Mouse (Mus musculus): ENCODE results near the gene Dnm3. TPM values are rescaled to one million over a fixed set of nuclear protein-coding genes. Genes with fewer than 3 reads are reported as not detected.

The Dnm3 gene
- total RNA-seq, 4 experiments from 2014 or later: 107 to 116 (median 111) TPM

DNA sequence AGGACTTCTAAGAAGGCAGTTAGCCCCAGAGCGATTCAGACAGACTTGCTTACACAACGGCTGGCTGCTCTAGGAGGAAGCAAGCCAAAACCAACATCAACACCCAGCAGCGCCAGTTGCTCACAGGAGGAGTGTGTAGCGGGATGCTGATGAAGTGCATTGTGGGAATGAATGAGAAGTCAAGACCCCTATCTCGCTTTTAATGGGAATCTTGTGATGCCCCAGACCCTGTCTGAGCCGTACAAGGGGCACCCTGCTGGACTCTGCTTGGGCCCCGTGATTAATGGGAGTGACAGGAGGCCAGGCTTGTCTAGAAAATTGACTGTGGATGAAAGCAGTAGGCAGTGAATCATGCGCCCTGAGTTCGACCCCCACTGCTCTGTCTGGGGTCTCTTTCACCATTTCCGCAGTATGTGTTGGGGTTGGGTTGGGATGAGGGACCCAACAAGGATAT lies 439.8 kb downstream of the Dnm3 start:
- DNase-seq (ENCODE audit: low spot score in 2 of 2): peak in 1 of 2 experiments; percentile 29

DNA sequence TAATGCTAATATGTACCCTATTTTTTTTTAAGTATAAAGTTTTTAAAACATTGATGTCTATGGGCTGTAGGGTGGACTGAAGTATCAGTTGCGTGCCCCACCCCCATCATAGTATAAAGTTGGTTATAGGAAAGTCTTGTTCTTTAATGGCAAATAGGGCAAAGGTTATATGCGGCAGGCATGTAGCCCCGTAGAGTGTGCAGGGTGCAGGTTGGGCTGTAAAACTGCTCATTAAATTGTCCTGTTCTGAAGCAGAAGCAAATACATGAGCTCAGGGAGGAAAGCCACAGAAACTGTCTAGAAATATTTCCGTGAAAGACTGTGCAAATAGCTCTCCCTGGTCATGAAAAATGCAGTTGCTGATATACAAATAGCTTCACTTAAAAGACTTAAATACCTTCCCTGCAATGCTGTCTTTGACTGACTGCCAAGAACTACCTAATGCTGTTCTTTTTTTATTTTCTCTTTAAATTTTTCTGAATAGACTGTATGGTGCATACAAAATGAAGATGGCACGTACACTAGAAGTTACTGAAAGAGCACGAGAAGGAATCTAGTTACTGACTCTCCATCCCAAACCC lies 440.6 kb downstream of the Dnm3 start:
- DNase-seq (ENCODE audit: low spot score in 2 of 2): no peak

DNA sequence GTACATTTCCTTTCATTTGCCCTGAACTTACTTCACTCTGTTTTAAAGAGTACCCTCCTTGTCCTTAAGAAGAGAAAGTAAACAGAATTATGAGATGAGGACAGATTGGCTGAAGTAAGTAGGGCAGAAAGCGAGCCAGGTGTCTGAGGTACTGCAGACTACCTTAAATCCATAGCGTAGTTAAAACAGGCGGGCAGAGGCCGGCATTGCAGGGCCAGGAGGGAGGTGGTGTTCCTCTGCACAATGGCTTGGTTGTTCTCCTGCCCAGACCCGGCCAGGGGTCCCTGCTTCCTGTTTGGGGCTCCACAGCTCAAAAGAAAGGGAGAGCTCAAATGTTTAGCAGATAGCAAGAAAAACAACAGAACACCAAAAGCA lies 441.4 kb downstream of the Dnm3 start:
- no peak for DNase-seq (ENCODE audit: low spot score in 2 of 2)

DNA sequence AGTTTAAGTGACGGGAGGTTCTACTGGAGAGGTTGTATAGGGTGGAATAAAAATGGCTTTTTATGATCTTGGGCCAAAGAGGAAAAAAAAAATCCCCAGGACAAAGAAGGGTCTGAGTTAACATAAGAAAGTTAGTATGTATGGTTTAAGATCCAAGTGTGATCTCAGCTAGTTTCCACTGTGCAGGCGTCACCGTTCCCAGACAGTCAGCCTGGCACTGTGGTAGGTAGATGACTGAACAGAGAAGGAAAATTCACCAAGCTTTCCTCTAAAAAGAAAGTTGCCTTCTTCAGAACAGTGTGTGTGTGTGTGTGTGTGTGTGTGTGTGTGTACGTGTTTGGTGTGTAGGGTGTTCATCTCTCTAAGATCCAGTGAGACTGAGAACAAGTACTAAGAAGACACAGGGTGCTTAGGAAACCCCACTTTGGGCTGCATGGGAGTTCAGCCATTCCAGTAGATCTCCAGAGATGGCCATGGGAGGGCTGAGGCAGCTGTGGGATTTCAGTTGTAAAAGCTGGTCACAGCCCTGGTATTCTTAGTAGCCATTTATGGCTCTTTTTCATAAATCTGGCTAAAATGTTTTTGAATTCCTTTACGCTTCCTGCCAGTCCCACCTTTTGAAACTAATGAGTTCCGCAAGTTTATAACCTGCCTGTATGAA lies 441.9 kb downstream of the Dnm3 start:
- no peak for DNase-seq (ENCODE audit: low spot score in 2 of 2)

DNA sequence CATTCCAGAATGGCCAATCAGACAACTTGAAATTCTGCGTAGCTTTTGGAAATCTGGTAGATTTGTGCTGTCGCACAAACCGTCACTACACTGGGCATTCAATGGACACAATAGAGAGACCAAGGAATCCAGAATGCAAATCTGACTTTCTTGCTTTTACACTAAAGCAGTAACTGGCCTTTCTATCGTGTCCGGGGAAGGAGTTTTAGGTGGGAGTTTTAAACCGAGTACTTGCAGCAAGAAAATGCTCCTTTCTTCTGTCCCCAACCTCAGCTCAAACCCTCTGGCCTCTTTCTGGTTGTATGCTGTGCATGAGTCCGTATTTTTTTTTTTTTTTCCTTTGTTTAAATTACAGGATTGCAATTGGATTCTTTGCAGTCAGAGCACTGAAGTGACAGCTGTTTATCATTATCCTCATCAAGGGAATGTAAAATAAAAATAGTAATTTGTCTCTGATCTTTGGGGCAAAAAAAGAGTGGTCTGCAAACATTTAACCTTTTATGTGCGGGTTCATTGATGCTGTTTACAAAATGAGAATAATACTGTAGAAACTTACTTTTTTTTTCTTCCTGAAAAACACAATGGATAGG lies 454.1 kb downstream of the Dnm3 start:
- DNase-seq (ENCODE audit: low spot score in 2 of 2): no peak

DNA sequence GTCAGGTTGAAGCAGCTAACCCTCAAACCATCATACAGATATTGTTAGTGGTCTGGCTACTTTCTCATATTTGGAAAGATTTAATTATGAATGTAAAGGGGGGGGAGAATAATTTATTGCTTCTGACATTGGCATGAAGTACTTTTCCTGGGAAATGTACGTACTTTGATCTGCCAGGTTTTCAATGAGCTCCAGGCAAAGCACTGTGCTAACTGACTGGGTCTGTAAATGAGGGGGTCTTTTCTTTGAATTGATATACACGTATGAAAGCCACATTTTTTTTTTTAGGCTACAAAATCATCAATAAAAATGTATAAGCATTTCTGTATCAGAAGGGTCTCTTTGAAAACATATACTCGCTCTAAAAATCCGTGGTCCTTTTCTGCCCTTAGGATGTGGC lies 457.1 kb downstream of the Dnm3 start:
- no peak for DNase-seq (ENCODE audit: low spot score in 2 of 2)

DNA sequence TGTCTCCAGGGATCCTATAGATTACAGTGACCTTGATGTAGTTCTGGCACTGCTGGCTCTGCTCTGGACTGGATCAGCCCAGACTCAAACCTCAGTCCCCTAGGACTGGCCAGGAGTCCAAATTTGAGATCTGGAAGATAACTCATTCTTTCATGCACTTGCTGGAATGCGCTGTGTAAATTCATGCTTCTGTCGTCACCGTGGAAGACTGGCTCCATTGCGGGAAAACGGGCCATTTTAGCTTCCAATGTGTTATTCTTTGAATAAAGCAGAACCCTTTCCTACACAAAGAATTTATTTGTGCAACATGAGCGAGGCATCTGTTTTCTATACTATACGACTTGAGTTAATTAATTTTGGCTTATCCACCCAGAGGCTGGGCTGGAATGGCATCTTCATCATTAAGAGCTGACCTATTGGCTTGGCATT lies 457.5 kb downstream of the Dnm3 start:
- no peak for DNase-seq (ENCODE audit: low spot score in 2 of 2)

DNA sequence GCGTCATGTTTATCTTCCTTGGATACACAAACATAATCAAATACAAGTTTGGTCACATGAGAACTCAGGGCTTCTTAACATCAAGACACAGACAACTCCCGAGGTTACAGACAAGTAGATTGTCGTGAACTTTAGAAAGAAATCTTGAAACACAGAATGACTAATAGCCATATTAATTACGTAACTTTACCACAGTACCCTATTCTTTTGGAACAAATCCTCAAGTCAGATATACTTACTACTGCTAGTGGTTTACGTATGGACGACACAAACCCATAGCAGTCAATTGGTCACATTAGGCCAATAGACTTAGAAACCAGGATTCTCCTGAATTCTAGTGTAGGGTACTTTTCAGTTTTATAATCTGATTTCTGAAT lies 459.2 kb downstream of the Dnm3 start:
- no peak for DNase-seq (ENCODE audit: low spot score in 2 of 2)

DNA sequence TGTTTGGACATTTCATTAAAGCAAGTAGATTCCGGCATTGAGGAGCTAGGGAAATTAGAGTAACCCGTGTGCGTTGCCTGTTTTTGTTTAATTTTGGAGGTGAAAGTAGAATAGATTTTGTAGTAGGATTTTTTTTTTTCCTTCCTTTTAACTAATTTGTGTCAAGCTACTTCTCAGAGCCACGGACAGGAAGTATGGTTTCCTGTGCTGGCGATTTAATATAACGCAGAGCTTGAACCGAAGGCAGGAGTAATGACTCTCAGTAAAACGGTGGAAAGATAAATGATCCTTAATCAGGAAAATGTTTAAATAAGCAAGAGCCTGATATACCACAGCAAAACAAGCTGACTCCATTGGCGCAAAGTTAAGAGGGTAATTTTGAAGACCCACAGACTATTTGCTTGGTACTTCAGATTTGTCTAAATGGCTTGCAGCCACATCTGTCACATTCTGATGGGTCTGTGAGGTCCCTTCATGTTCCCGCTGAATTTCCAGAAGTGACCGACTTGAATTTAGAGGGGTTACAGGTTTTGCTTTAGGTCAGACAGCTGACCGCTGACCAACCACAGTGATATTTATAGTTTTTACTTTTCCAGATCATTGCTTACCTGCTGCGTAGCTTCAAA lies 459.7 kb downstream of the Dnm3 start:
- DNase-seq (ENCODE audit: low spot score in 2 of 2): no peak

DNA sequence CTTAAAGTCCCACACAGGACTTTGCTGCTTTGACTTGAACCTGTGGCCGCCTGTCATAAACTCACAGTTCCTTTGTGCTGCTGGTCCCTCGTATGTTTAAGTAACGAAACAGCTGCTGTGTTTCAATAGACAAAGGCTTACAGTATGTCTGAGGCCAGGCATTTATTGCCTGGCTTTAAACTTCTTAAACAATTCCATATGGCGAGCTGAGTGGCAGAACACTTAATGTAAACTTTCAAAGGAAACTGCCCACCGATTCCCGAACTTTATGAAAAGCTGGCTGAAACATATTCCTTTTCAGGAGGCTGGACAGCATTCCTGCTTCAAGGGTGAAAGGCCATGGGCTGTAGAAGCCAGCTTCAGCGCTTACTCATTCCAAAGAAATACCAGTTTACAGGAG lies 460.9 kb downstream of the Dnm3 start:
- no peak for DNase-seq (ENCODE audit: low spot score in 2 of 2)

DNA sequence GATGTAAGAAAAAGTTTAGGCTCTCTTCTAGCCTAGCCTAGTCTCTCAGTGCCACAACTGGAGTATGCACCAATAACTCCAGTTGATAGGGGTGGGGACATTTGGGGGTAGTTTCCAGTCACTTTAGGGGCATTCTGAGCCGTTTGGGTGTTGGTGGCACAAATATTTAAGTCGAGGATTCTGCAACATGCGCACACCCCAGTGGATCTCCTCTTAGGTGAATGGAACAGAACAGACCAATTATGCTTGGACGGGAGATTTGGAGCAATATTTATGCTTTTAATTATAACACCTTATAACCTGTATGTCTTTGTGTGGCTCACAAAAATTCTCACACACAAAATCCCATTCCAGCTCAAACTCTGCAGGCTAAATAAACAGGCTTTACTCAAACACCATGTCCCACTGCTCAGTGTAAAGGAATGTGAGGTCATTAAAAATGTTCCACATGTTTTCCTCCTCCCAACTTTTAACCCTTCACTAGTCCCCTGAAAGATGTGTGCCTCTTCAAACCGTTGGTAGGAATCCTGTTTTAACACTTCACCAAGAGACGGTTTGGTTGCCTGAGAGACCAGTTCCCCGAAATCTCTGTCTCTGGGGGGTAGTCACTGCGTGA lies 462.5 kb downstream of the Dnm3 start:
- DNase-seq (ENCODE audit: low spot score in 2 of 2): no peak

DNA sequence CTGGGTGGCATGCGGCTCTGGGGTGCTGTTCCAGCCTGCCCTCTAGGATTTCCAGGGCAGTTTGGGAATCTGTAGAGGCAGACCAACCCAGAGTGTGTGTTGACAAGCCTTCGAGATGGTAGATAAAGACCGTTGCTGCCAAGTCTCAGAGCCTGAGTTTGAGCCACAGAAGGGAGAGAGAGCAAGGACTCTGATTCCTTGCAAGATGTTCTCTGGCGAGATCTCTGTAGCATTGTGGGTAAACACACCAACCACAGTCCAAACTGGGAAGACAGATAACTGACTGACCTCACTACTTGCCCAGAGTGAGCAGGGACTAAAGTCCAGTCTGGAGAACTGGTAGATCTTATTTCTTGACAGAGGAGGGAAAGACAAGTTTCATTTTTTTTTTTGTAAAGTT lies 464.3 kb downstream of the Dnm3 start:
- no peak for DNase-seq (ENCODE audit: low spot score in 2 of 2)

DNA sequence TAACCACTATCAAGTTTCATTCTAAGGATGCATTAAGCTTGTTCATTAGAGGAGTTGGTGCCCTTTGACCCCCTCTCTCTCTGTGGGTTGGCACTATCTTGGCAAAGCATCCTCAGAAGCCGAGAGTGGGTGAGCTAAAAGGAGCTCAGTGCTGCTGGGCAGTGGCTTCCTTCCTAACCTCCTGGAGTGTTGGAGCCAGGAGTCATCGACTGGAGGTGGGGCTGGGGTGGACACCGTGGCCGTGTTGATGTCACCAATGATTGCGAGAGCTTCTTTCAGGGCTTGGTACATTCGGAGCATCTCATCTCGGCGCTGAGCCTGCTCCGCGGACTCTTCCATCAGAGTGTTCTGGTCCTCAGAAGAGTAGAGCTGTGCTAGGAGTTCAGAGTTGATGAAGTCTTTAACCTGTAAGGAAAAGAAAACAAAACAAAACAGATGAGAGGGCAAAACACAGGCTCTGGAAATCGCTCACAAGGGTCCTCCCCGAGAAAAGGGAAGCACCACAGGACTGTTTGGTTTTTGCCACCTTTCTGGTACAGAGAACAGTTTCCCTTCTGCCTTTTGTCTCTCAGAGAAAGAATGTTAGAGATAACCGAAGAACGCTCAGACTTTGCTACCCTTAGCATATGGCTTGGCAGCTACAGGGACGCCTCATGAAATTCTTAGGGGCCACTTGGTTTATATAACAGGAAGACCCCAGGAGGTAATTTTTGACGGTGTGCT lies 466.1 kb downstream of the Dnm3 start:
- DNase-seq (ENCODE audit: low spot score in 2 of 2): no peak

DNA sequence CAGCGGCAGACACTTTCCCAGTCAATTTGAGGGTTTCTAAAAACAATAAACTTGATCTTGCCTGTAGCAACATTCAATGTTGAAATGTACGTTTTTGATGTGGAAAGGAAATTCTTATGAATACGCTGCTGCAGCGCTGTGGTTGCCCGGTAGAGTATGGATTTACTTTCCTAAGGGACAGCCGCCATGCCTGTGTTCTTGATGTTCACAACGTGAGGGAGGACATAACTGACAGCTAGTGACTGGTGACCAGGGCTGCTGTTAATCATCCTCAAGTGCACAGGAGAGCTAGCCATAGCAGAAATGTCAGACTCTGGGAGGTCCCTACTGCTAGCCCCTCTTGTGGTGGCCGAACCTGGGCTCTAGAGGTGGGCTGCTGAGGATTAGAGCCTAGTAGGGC lies 468.7 kb downstream of the Dnm3 start:
- no peak for DNase-seq (ENCODE audit: low spot score in 2 of 2)

DNA sequence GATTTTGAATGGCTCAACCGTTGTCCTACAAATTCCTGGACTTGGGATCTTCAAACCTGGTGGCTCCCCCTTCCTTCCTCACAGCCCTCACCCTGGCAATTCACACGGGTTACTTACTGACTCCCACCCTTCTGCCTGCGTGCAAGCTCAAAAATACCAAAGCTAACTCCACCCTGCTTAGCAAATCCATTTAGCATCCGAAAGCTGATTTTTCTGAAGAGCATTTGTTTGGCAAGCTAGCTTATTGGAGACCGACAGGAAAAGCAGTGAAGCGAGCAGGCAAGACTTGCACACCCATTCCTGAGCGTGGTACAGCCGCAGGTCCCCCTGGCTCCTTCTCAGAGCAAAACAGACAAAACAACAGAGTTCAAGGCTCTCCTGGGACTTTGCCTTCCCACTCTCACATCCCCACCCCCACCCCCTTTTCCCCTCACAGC lies 469.2 kb downstream of the Dnm3 start:
- DNase-seq (ENCODE audit: low spot score in 2 of 2): no peak

DNA sequence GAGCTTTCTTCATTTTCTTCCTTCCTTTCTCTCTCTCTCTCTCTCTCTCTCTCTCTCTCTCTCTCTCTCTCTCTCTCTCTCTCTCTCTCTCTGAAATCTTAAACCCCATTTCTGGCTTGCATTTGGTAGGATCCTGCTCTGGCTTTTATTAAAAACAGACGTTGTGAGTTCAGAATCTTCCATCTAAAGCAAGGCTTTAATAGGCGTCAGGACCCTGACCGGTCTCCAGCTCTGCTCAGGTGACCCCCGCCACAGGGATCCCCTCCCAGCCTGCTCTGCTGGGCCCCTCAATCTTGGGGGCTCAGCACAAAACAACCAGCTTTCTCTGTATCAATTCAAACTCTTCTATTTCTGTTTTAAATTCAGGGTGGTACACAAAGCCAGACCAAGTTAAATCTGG lies 469.6 kb downstream of the Dnm3 start:
- no peak for DNase-seq (ENCODE audit: low spot score in 2 of 2)

DNA sequence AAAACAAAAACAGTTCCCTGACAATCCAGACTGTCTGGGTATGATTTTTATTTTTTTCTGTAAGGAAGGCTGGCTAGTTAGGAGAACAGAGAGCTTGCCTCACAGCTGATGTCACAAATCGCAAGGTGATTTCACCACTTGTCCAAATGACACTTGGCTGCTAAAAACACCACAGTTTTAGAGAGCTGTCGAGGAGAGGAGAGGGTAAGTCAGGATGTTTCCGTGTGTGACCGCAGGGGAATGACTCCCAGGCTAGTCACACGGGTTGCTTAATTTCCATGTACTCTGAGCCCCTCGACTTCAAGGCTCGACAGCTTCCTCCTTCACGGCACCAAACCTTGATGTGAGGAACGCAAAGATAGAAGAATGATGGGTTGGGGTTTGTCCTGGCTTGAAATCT lies 471.7 kb downstream of the Dnm3 start:
- no peak for DNase-seq (ENCODE audit: low spot score in 2 of 2)

DNA sequence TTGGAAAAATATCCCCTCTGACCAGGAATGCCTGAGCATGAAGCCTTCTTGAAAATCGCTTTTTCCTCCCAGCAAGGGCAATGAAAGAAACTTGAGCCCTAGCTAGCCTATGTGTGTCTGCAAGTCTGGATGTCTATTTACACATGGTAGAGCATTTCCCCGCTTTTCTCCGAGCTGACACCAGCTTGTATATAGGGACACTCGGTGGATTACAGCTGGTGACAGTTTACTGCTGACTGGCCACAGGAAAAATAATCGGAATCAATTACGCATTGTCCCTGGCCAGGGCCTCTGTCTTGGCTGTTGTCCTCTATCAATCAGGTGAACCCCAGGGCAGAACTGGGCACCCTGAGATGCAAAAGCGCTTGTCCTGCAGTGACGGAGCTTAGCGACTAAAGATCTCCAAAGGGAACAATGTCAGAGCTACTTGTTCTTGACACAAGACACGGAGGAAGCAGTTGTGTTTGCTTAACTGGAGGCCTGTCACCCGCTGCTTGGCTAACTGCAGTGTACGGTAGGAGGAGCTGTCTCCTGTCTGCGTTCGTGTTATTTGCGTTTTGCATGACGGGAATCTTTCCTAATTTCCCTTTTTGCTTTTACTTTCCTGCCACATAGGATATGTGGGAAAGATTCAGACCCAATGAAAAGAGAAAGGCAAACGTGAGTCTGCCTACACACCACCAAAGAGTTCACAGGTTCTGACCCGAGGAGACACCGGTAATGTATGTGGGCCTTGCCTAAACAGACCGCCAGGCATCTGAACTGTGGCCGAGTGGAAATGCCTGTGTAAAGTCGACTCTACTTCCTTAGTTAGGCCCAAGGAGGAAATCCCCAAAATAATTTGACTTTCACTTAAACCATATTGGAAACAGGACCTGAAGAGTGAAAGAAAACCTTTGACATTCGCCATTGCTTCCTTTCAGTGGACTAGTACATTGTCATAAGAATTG lies 472.7 kb downstream of the Dnm3 start:
- DNase-seq (ENCODE audit: low spot score in 2 of 2): no peak

DNA sequence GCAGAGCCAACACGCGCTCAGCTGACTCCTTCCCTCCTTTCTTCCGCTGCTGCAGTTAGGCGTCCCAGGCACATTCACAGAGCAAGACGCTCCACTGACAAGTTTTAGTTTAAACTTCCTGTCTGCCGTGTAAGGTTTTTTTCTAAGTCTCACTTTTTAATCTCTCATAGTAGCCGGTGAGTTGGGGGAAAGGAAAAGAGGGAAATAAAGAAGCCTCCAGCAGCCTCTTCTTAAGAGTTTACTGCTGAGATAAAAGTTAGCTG lies 473.4 kb downstream of the Dnm3 start:
- DNase-seq (ENCODE audit: low spot score in 2 of 2): no peak

DNA sequence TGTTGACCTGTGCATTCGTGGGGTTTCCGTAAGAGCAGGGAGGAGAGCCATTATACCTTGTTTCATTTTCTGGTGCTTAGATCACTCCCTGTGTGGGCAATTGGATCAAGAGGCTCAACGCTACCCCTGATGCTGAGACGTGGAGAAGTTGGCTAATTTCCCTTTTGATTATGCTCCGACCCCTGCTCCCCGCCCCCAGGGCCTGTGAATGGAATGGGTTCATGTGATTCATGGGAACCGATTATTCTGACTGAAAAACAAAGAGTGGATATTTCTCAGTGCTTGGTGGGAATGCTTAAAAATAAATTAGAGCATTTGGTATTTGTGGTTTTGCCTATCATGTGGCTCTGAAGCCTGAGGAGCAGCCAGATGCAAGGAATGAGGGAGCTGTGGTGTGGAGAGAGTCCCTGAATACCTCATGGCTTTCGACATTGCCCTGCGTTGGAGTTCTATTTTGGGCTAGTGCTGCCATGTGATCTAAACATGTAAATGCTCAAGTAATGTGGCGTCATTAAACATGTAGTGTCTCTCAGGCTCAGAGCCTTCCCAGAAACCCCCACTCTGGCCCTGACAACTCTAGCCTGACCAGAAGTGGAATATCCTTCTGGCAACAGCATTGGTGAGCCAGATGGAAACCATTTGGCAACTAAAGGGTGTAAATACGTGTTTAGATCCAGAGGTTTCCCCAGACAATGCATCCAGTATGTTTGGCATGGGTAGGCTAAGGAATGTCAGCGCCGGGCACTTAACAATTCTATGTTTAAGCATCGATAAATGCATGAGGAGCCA lies 473.9 kb downstream of the Dnm3 start:
- DNase-seq (ENCODE audit: low spot score in 2 of 2): no peak

Data from left cerebral cortex, adult 8-10 months (tissue).